ENCODE assay signal across 8 mouse cellular contexts in genomic region chr6:31216206-31217059, GRCm38 (mm10).
DNase-seq lines count a peak whose midpoint lies in the region; ATAC-seq lines count a peak whose summit lies in the region.

No protein-coding gene starts in this region.

- WGBS in hindbrain, embryonic 14.5 days, result under 1% methylated on average over 85 of the region's 100 CpGs

- H3K27me3 ChIP-seq in hindbrain, embryonic 14.5 days (ENCODE audit: control insufficient read depth, insufficient read depth, low read length), result peaks cover 36% of the 10 kb centered on the region

- H3K9ac ChIP-seq in hindbrain, embryonic 14.5 days, result peak overlapping the region; percentile 74

- peak; percentile 68 for ATAC-seq in hindbrain, embryonic 14.5 days (ENCODE audit: low FRiP score)

- H3K9me3 ChIP-seq in hindbrain, embryonic 14.5 days (ENCODE audit: control insufficient read depth, low read length), result no peaks in the 10 kb centered on the region

- H3K36me3 ChIP-seq in hindbrain, embryonic 14.5 days (replicated peaks; ENCODE audit: control insufficient read depth, insufficient read depth), result no peaks in the 10 kb centered on the region

- H3K4me1 ChIP-seq in hindbrain, embryonic 14.5 days (replicated peaks; ENCODE audit: control insufficient read depth, insufficient read depth, low read length), result peaks cover 31% of the 10 kb centered on the region

- H3K4me3 ChIP-seq in hindbrain, embryonic 14.5 days (replicated peaks; ENCODE audit: low read length), result peak overlapping the region; percentile 81

- peak; percentile 90 for DNase-seq in MN1 (ENCODE audit: low spot score)
- peak; percentile 82 to 86 for DNase-seq in cerebellum, postnatal 10 days
- DNase-seq in frontal cortex, postnatal 36 days (ENCODE audit: low spot score in 2 of 2), result peak; percentile 88 to 91
- DNase-seq in hindbrain, embryonic 14.5 days (ENCODE audit: low spot score), result peak; percentile 68
- peak; percentile 86 to 89 for DNase-seq in layer of hippocampus, postnatal 36 days
- peak; percentile 91 for DNase-seq in lung, postnatal 14 days
- DNase-seq in ovary, postnatal 36 days (ENCODE audit: low spot score), result peak; percentile 87
- DNase-seq in thymus, postnatal 10 days (ENCODE audit: low spot score in 2 of 2), result peak; percentile 71

- peak overlapping the region; percentile 100 for H3K4me2 ChIP-seq in hindbrain, embryonic 14.5 days (replicated peaks)

- no peak overlapping the region for H3K27ac ChIP-seq in hindbrain, embryonic 14.5 days
